In the genomic region with DNA sequence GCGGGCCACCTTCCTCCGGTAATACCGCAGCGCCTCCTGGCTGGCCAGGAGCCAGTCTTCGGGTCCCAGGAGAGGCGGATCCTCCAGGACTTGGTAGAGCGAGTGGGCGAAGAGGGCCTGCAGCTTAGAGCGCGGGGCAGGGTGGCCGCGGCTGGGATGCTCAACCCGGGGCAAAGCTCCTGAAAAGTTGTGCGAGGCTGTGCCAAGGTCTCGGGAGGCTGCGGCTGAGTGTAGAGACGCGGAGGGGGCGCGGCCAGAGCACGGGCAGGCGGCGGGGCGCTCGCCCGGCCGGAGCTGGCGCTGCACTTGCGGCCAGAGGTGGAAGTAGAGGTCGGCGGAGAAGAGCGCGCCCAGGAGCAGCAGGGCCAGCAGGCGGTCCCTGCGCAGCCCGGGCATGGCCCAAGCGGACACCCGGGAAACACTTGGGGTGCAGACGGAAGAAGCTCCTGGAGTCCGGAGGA, we compare ENCODE assay signal across 8 mouse cellular contexts. TPM values are rescaled to one million over a fixed set of nuclear protein-coding genes. Genes with fewer than 3 reads are reported as not detected.
DNase-seq lines count a peak whose midpoint lies in the region; ATAC-seq lines count a peak whose summit lies in the region.

No protein-coding gene starts in this region.

- H3K9ac ChIP-seq in embryonic facial prominence, embryonic 11.5 days (replicated peaks; ENCODE audit: low read length) = peak overlapping the region; percentile 53
- peak overlapping the region; percentile 40 for H3K9ac ChIP-seq in midbrain, embryonic 11.5 days (ENCODE audit: low read length)

- H3K4me1 ChIP-seq in embryonic facial prominence, embryonic 11.5 days (ENCODE audit: control insufficient read depth, insufficient read depth, low read length) = no peaks in the 10 kb centered on the region
- H3K4me1 ChIP-seq in limb, embryonic 10.5 days = peaks cover 54% of the 10 kb centered on the region
- peaks cover 2% of the 10 kb centered on the region; the same call in 1 of the 2 replicates for H3K4me1 ChIP-seq in midbrain, embryonic 11.5 days (ENCODE audit: control insufficient read depth, insufficient read depth, low read length)

- no peaks in the 10 kb centered on the region for H3K27me3 ChIP-seq in embryonic facial prominence, embryonic 11.5 days (ENCODE audit: control insufficient read depth, insufficient read depth, low read length)
- H3K27me3 ChIP-seq in limb, embryonic 10.5 days (ENCODE audit: low read depth, poor library complexity, severe bottlenecking) = peaks cover 40% of the 10 kb centered on the region
- H3K27me3 ChIP-seq in midbrain, embryonic 11.5 days (ENCODE audit: control insufficient read depth, insufficient read depth, low read length) = peaks cover 22% of the 10 kb centered on the region

- no peak overlapping the region for H3K27ac ChIP-seq in embryonic facial prominence, embryonic 11.5 days (replicated peaks; ENCODE audit: low read depth, low read length)
- peak overlapping the region; percentile 5; the same call in 1 of the 2 replicates for H3K27ac ChIP-seq in limb, embryonic 10.5 days
- no peak overlapping the region for H3K27ac ChIP-seq in midbrain, embryonic 11.5 days (ENCODE audit: low read depth, low read length)

- peak; percentile 30; the same call in 1 of the 2 replicates for ATAC-seq in embryonic facial prominence, embryonic 11.5 days (replicated peaks; ENCODE audit: insufficient number of reproducible peaks, low FRiP score, low TSS enrichment, low read depth)
- peak; percentile 74 for ATAC-seq in midbrain, embryonic 11.5 days (ENCODE audit: low FRiP score)

- peak overlapping the region; percentile 48 for H3K4me3 ChIP-seq in embryonic facial prominence, embryonic 11.5 days (ENCODE audit: low read depth, low read length)
- peak overlapping the region; percentile 58 for H3K4me3 ChIP-seq in limb, embryonic 10.5 days
- peak overlapping the region; percentile 41 for H3K4me3 ChIP-seq in midbrain, embryonic 11.5 days (ENCODE audit: low read depth, low read length)

- under 1% methylated on average over 40 of the region's 40 CpGs for WGBS in embryonic facial prominence, embryonic 11.5 days
- WGBS in limb, embryonic 10.5 days = 2% methylated on average over 40 of the region's 40 CpGs
- under 1% methylated on average over 40 of the region's 40 CpGs for WGBS in midbrain, embryonic 11.5 days

- peak; percentile 35 for DNase-seq in urinary bladder, adult 2 months (ENCODE audit: low spot score)
- DNase-seq in urinary bladder, postnatal 10 days (ENCODE audit: low spot score) = no peak
- peak; percentile 47 for DNase-seq in embryonic facial prominence, embryonic 11.5 days (ENCODE audit: low spot score)
- DNase-seq in heart, postnatal 10 days = peak; percentile 69 to 76
- peak; percentile 66 for DNase-seq in limb, embryonic 10.5 days (ENCODE audit: low spot score)
- DNase-seq in midbrain, embryonic 11.5 days (ENCODE audit: low spot score, missing footprints) = no peak
- DNase-seq in right cerebral cortex, postnatal 4 days = no peak
- no peak for DNase-seq in layer of hippocampus, adult 11-12 months (ENCODE audit: low spot score)

- H3K4me2 ChIP-seq in embryonic facial prominence, embryonic 11.5 days (ENCODE audit: low read depth, low read length) = peak overlapping the region; percentile 95
- peak overlapping the region; percentile 92 for H3K4me2 ChIP-seq in midbrain, embryonic 11.5 days

- H3K36me3 ChIP-seq in embryonic facial prominence, embryonic 11.5 days (replicated peaks; ENCODE audit: control insufficient read depth, insufficient read depth, low read depth, low read length) = no peaks in the 10 kb centered on the region
- no peaks in the 10 kb centered on the region for H3K36me3 ChIP-seq in limb, embryonic 10.5 days
- no peaks in the 10 kb centered on the region for H3K36me3 ChIP-seq in midbrain, embryonic 11.5 days (ENCODE audit: control insufficient read depth, insufficient read depth, low read length)

- H3K9me3 ChIP-seq in embryonic facial prominence, embryonic 11.5 days (replicated peaks; ENCODE audit: control insufficient read depth, low read length) = no peaks in the 10 kb centered on the region
- no peaks in the 10 kb centered on the region for H3K9me3 ChIP-seq in limb, embryonic 10.5 days (replicated peaks)
- no peaks in the 10 kb centered on the region for H3K9me3 ChIP-seq in midbrain, embryonic 11.5 days (ENCODE audit: control insufficient read depth, low read length)

- intact Hi-C loops in heart, postnatal 10 days (cut with DNase I) = loop anchor here (2.0 kb wide), 1 partner anchor 51 kb away; no protein-coding TSS in a partner anchor

RNA-seq across cellular contexts. Expression of a gene that starts 0.7 kb away (rescaled TPM):
- 10.6 and 11.8 TPM in 2 replicates for polyA plus RNA-seq in urinary bladder, adult 2 months (2012; rRNA removed)
- polyA plus RNA-seq in embryonic facial prominence, embryonic 11.5 days (2014; fragmentation: Nextera tagmentation; extraction: Ambion mirVana) = 1.3 and 2.9 TPM in 2 replicates
- total RNA-seq in heart, postnatal 10 days (2021) = 1 to 10 TPM; 6.2 to 7.6 TPM
- polyA plus RNA-seq in limb, embryonic 10.5 days (2016; fragmentation: Nextera tagmentation; extraction: Ambion mirVana) = 0.13 and 0.25 TPM in 2 replicates
- polyA plus RNA-seq in midbrain, embryonic 11.5 days (2014; fragmentation: Nextera tagmentation; extraction: Ambion mirVana) = 1.9 and 2.7 TPM in 2 replicates

Comparison
In these comparisons a context has a peak if more than half of its experiments do, and no peak if none do; other contexts are left out.
1. DNase-seq: peak in urinary bladder, adult 2 months (single experiment), embryonic facial prominence, embryonic 11.5 days (single experiment), heart, postnatal 10 days (2 of 2) and limb, embryonic 10.5 days (single experiment); none in urinary bladder, postnatal 10 days (single experiment), midbrain, embryonic 11.5 days (single experiment), right cerebral cortex, postnatal 4 days (single experiment) and layer of hippocampus, adult 11-12 months (single experiment).
2. Peak in every context shown above with its lines, with median percentiles within 50 percentile points of each other: H3K4me3 ChIP-seq.